Mouse (Mus musculus): ENCODE measurements at regions not wholly inside any gene's neighbourhood (a gene's known extent, or its start where the extent isn't known, plus 50 kb on each side); places are given as distances from the start of the nearest gene placed in this dataset.
"Not testable (repeated sequence)": the region's sequence is repeated elsewhere in the genome, so short reads cannot be mapped to it uniquely, and the experiment has no call there.

DNA sequence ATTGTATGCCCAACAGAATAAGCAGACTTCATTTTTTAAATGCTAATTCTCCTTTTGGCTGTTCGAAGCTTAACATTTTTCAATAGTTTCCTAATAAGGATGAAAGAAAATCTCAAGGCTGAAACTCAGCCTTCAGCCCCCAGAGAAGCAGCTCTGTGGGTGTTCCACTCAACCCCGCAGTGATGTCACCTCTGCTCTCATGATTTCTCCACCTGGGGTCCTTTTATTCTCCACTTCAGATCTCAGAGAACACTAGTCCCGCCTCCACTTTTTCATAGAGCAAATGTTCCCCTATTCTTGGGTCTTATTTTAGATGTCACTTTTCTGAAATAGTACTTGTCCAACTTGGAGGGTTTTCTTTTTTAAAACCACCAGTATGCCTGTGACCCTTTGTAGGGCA, 567.3 kb downstream of the Cntn3 start:
- H3K9me3 ChIP-seq (replicated peaks; ENCODE audit: control insufficient read depth, low read length) = no peaks in the 10 kb centered on the region
- ATAC-seq (replicated peaks; ENCODE audit: extremely low read depth, insufficient read depth, low FRiP score) = no peak
- WGBS = 68% methylated on average over 3 of the region's 3 CpGs
- no peak overlapping the region for H3K4me2 ChIP-seq (ENCODE audit: low read depth, low read length)
- H3K27ac ChIP-seq (ENCODE audit: low read length) = no peak overlapping the region
- H3K36me3 ChIP-seq (ENCODE audit: control insufficient read depth, insufficient read depth) = no peaks in the 10 kb centered on the region
- H3K9ac ChIP-seq (ENCODE audit: low read length) = no peak overlapping the region
- no peaks in the 10 kb centered on the region for H3K27me3 ChIP-seq (ENCODE audit: control insufficient read depth, insufficient read depth, low read length)
- H3K4me1 ChIP-seq (ENCODE audit: control insufficient read depth, insufficient read depth, low read length) = no peaks in the 10 kb centered on the region
- no peak overlapping the region for H3K4me3 ChIP-seq (ENCODE audit: low read length)

- WGBS = 70% methylated on average over 2 of the region's 2 CpGs
- Histone ChIP-seq H3K36me3 (ENCODE audit: control insufficient read depth, insufficient read depth) (no peaks in the 10 kb centered on the region), H3K4me2 (ENCODE audit: low read depth, low read length) (no peak overlapping the region), H3K9me3 (replicated peaks; ENCODE audit: control insufficient read depth, low read length) (no peaks in the 10 kb centered on the region), H3K4me1 (ENCODE audit: control insufficient read depth, insufficient read depth, low read length) (peaks cover 3% of the 10 kb centered on the region; the same call in 1 of the 2 replicates), H3K27ac (ENCODE audit: low read length) (no peak overlapping the region), H3K9ac (ENCODE audit: low read length) (no peak overlapping the region), H3K4me3 (ENCODE audit: low read length) (no peak overlapping the region), H3K27me3 (ENCODE audit: control insufficient read depth, insufficient read depth, low read length) (no peaks in the 10 kb centered on the region)
- ATAC-seq (replicated peaks; ENCODE audit: extremely low read depth, insufficient read depth, low FRiP score) = no peak
These were observed 574.7 kb downstream of the Cntn3 start for GRCm38 (mm10) chr6:101998181-101998580.

DNA sequence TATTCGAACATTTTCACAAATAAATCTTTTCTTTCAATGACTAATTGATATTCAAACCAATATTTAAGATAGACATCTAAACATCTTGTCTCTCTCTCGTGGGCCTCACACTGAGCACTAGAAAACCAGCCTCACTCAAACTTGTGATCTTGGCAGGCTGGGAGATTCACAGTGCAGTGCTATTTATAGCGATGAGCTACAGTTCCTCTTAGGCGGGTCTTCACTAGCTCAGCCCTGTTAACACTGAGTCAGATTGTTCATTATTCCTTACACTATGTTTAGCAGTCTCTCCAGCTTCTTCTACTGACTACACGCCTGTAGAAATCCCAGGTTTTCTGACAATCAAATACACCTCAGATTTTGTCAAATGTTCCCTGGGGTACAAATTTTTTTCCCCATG, 575.3 kb downstream of the Cntn3 start:
- 32% methylated on average over 5 of the region's 5 CpGs for WGBS
- peak; percentile 83 for ATAC-seq (replicated peaks; ENCODE audit: extremely low read depth, insufficient read depth, low FRiP score)
- Histone ChIP-seq H3K36me3 (ENCODE audit: control insufficient read depth, insufficient read depth) (no peaks in the 10 kb centered on the region), H3K9ac (ENCODE audit: low read length) (no peak overlapping the region), H3K4me1 (ENCODE audit: control insufficient read depth, insufficient read depth, low read length) (peaks cover 3% of the 10 kb centered on the region; the same call in 1 of the 2 replicates), H3K27ac (ENCODE audit: low read length) (peak overlapping the region; percentile 66; the same call in 1 of the 2 replicates), H3K9me3 (replicated peaks; ENCODE audit: control insufficient read depth, low read length) (no peaks in the 10 kb centered on the region), H3K4me2 (ENCODE audit: low read depth, low read length) (no peak overlapping the region), H3K4me3 (ENCODE audit: low read length) (no peak overlapping the region), H3K27me3 (ENCODE audit: control insufficient read depth, insufficient read depth, low read length) (no peaks in the 10 kb centered on the region)

DNA sequence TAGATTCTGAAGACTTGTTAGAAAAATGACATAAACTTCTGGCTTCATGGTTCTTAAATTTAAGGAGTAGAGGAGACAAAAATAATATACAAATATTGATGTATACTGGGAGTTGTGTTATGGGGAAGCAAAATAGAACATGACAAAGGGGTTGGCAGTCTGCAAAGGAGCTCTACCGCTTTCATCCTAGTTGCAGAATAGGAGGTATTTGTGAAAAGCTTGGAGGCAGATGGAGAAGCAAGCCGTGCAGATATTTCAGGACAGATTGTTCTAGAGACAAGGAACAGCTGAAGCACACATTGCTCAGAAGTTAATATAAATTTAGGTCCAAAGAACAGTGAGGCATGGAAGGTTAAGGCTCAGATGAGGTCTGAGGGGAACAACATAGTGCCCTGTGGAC, 580.1 kb downstream of the Cntn3 start:
- ATAC-seq (replicated peaks; ENCODE audit: extremely low read depth, insufficient read depth, low FRiP score) = no peak
- H3K4me2 ChIP-seq (ENCODE audit: low read depth, low read length) = no peak overlapping the region
- H3K36me3 ChIP-seq (ENCODE audit: control insufficient read depth, insufficient read depth) = no peaks in the 10 kb centered on the region
- no peak overlapping the region for H3K9ac ChIP-seq (ENCODE audit: low read length)
- H3K9me3 ChIP-seq (replicated peaks; ENCODE audit: control insufficient read depth, low read length) = no peaks in the 10 kb centered on the region
- 86% methylated on average over 2 of the region's 2 CpGs for WGBS
- no peaks in the 10 kb centered on the region for H3K27me3 ChIP-seq (ENCODE audit: control insufficient read depth, insufficient read depth, low read length)
- H3K4me1 ChIP-seq (ENCODE audit: control insufficient read depth, insufficient read depth, low read length) = peaks cover 3% of the 10 kb centered on the region; the same call in 1 of the 2 replicates
- no peak overlapping the region for H3K4me3 ChIP-seq (ENCODE audit: low read length)
- H3K27ac ChIP-seq (ENCODE audit: low read length) = no peak overlapping the region

DNA sequence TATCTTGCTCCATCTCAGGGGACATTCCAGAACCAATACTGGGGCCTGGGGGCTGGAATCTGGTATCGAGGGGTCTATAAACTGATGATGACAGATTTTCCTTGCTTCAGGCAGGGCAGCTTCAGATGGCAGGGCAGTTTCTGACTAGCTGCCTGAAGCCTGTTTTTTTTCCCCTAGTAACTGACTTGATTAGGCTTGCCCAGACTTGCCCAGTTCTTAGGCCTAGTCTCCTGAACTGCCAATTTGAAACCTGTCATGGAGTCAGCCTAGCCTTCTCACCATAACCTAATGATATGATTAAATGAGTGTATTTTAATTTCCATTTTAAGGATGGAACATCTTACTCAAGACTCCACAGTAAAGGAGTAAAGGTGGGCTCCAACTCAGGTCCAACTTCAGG, 591.2 kb downstream of the Cntn3 start:
- Histone ChIP-seq H3K27ac (ENCODE audit: low read length) (no peak overlapping the region), H3K9me3 (replicated peaks; ENCODE audit: control insufficient read depth, low read length) (no peaks in the 10 kb centered on the region), H3K36me3 (ENCODE audit: control insufficient read depth, insufficient read depth) (no peaks in the 10 kb centered on the region), H3K27me3 (ENCODE audit: control insufficient read depth, insufficient read depth, low read length) (no peaks in the 10 kb centered on the region), H3K4me2 (ENCODE audit: low read depth, low read length) (no peak overlapping the region), H3K4me1 (ENCODE audit: control insufficient read depth, insufficient read depth, low read length) (no peaks in the 10 kb centered on the region), H3K4me3 (ENCODE audit: low read length) (no peak overlapping the region), H3K9ac (ENCODE audit: low read length) (no peak overlapping the region)
- 56% methylated on average over 1 of the region's 1 CpGs for WGBS
- ATAC-seq (replicated peaks; ENCODE audit: extremely low read depth, insufficient read depth, low FRiP score) = no peak

GRCm38 (mm10) chr6:101979213-101979612, 593.7 kb downstream of the Cntn3 start:
- Histone ChIP-seq H3K4me2 (ENCODE audit: low read depth, low read length) (no peak overlapping the region), H3K4me1 (ENCODE audit: control insufficient read depth, insufficient read depth, low read length) (no peaks in the 10 kb centered on the region), H3K4me3 (ENCODE audit: low read length) (no peak overlapping the region), H3K9ac (ENCODE audit: low read length) (no peak overlapping the region), H3K27ac (ENCODE audit: low read length) (no peak overlapping the region), H3K27me3 (ENCODE audit: control insufficient read depth, insufficient read depth, low read length) (no peaks in the 10 kb centered on the region), H3K36me3 (ENCODE audit: control insufficient read depth, insufficient read depth) (no peaks in the 10 kb centered on the region), H3K9me3 (replicated peaks; ENCODE audit: control insufficient read depth, low read length) (no peaks in the 10 kb centered on the region)
- ATAC-seq (replicated peaks; ENCODE audit: extremely low read depth, insufficient read depth, low FRiP score) = no peak
- 82% methylated on average over 2 of the region's 2 CpGs for WGBS

DNA sequence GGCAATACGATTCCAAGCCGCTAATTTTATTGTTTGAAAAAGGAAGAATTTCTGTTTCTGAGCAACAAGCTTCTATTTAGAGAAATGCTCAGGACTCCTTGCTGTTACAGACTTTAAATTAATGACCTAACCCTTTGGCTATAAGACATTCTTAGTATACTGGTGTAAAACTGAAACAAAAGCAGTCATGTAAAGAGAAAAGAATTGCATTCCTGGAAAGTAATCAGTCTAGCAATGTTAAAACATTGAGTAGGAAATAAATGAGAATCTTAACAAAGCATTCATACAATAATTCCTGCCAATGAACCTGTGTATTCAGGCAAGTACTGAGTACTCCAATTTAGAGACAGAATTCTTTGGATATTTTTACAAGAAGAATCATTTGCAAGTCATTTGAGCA, 587.2 kb upstream of the Pdzrn3 start:
- Histone ChIP-seq H3K27ac (ENCODE audit: low read length) (no peak overlapping the region), H3K9me3 (replicated peaks; ENCODE audit: control insufficient read depth, low read length) (no peaks in the 10 kb centered on the region), H3K4me2 (ENCODE audit: low read depth, low read length) (no peak overlapping the region), H3K27me3 (ENCODE audit: control insufficient read depth, insufficient read depth, low read length) (no peaks in the 10 kb centered on the region), H3K36me3 (ENCODE audit: control insufficient read depth, insufficient read depth) (no peaks in the 10 kb centered on the region), H3K9ac (ENCODE audit: low read length) (no peak overlapping the region), H3K4me1 (ENCODE audit: control insufficient read depth, insufficient read depth, low read length) (no peaks in the 10 kb centered on the region), H3K4me3 (ENCODE audit: low read length) (no peak overlapping the region)
- no peak for ATAC-seq (replicated peaks; ENCODE audit: extremely low read depth, insufficient read depth, low FRiP score)
- WGBS = 84% methylated on average over 2 of the region's 2 CpGs

- H3K4me2 ChIP-seq (ENCODE audit: low read depth, low read length); ATAC-seq (replicated peaks; ENCODE audit: extremely low read depth, insufficient read depth, low FRiP score); H3K27ac ChIP-seq (ENCODE audit: low read length); H3K4me3 ChIP-seq (ENCODE audit: low read length); H3K9me3 ChIP-seq (replicated peaks; ENCODE audit: control insufficient read depth, low read length); H3K9ac ChIP-seq (ENCODE audit: low read length); H3K36me3 ChIP-seq (ENCODE audit: control insufficient read depth, insufficient read depth); H3K4me1 ChIP-seq (ENCODE audit: control insufficient read depth, insufficient read depth, low read length); H3K27me3 ChIP-seq (ENCODE audit: control insufficient read depth, insufficient read depth, low read length): not testable (repeated sequence)
- WGBS = 76% methylated on average over 3 of the region's 3 CpGs
These were observed 583.8 kb upstream of the Pdzrn3 start for GRCm38 (mm10) chr6:101961476-101961875.

DNA sequence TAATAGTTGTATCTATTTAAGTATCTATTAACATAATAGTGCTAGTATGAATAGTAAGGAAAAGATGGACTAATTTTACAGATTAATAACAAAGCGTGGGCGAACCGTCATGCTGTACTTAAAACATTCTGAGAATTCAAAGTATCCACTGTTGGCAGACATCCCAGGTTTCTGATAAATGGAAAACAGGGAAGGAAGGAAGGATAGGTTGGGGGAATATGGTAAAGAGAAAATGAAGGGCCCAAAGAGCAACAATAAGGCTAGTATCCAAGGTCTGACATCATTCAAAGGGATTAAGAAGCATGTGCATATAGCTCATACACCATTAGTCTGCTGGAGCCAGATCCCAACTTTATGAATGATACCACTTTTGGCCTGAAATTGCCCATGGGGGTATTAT, 572.0 kb upstream of the Pdzrn3 start:
- whole genome bisulfite sequencing = 15% methylated on average over 3 of the region's 3 CpGs
- Histone ChIP-seq H3K9me3 (replicated peaks; ENCODE audit: control insufficient read depth, low read length) (no peaks in the 10 kb centered on the region), H3K27me3 (ENCODE audit: control insufficient read depth, insufficient read depth, low read length) (no peaks in the 10 kb centered on the region), H3K4me3 (ENCODE audit: low read length) (no peak overlapping the region), H3K4me2 (ENCODE audit: low read depth, low read length) (no peak overlapping the region), H3K36me3 (ENCODE audit: control insufficient read depth, insufficient read depth) (no peaks in the 10 kb centered on the region), H3K27ac (ENCODE audit: low read length) (no peak overlapping the region), H3K9ac (ENCODE audit: low read length) (no peak overlapping the region), H3K4me1 (ENCODE audit: control insufficient read depth, insufficient read depth, low read length) (0 out of 2 replicates have a peak, but pooled peaks cover 3% of the 10 kb centered on the region)
- ATAC-seq (replicated peaks; ENCODE audit: extremely low read depth, insufficient read depth, low FRiP score) = no peak

- H3K4me1 ChIP-seq (ENCODE audit: control insufficient read depth, insufficient read depth, low read length) = 0 out of 2 replicates have a peak, but pooled peaks cover 3% of the 10 kb centered on the region
- no peaks in the 10 kb centered on the region for H3K36me3 ChIP-seq (ENCODE audit: control insufficient read depth, insufficient read depth)
- no peak overlapping the region for H3K27ac ChIP-seq (ENCODE audit: low read length)
- WGBS = 82% methylated on average over 2 of the region's 2 CpGs
- no peak overlapping the region for H3K4me2 ChIP-seq (ENCODE audit: low read depth, low read length)
- H3K9me3 ChIP-seq (replicated peaks; ENCODE audit: control insufficient read depth, low read length) = no peaks in the 10 kb centered on the region
- no peak overlapping the region for H3K4me3 ChIP-seq (ENCODE audit: low read length)
- ATAC-seq (replicated peaks; ENCODE audit: extremely low read depth, insufficient read depth, low FRiP score) = no peak
- H3K9ac ChIP-seq (ENCODE audit: low read length) = no peak overlapping the region
- no peaks in the 10 kb centered on the region for H3K27me3 ChIP-seq (ENCODE audit: control insufficient read depth, insufficient read depth, low read length)
These were observed 571.3 kb upstream of the Pdzrn3 start for GRCm38 (mm10) chr6:101948950-101949349.

Measured in heart, embryonic 16.5 days (tissue).